Mouse (Mus musculus) retina, embryonic 14.5 days (tissue): Measurements from ENCODE around the gene Akap11.

Experiments used
- DNase-seq: peaks from one replicate; pipeline ENCODE4 v3.0.0-alpha.2; 2015; ENCODE audit warnings: low spot score

Akap11 gene

DNA sequence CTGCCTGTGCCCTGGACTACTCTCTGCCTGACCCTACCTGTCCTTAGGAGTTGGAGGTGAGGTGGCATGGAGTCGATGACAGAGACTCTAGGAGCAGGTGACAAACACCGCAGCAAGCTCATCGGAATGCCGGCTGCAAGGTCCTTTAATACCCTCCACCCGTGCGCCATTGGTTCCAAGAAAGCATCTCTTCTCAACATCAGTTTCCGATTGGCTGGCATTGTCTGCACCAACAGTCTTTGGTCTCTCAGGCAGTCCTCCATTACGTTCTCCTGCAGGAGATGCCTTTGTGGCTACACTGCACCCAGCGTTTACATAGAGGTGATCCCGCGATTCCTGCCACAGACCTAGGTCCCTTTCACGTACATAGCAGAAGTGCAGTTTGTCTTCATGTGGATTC lies 88.6 kb downstream of the Akap11 start:
- DNase-seq = no peak

DNA sequence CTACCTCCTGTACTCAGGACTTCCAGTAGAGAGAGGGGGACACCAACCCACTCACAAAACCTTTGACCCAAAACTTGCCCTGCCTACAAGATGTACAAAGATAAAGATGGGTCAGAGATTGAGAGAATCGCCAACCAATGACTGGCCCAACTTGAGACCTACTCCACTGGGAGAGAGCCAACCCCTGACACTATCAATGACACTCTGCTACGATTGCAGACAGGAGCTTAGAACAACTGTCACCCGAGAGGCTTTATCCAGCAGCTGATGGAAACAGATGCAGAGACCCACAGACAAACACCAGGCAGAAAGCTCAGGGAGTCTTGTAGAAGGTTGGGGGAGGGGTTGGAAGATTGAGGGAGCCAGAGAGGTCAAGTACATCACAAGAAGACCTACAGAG lies 89.1 kb downstream of the Akap11 start:
- DNase-seq = no peak
